Mouse (Mus musculus) limb, embryonic 11.5 days (tissue): ENCODE data around the gene Nat8l. TPM values are rescaled to one million over a fixed set of nuclear protein-coding genes. Genes with fewer than 3 reads are reported as not detected.

ENCODE experiments used
- ATAC-seq: fragments of 200-750 bp; cut with Nextera tagmentation; 2 replicates; pipeline ENCODE4 v1.8.0; 2017; ENCODE audit warnings: low read depth; ENCODE audit not compliant: insufficient number of reproducible peaks, low FRiP score, low TSS enrichment
- DNase-seq: peaks from one replicate; pipeline ENCODE4 v3.0.0-alpha.2; 2015; ENCODE audit warnings: low spot score
- H3K27ac ChIP-seq: fragments of 300-500 bp; sonication (generic); replicated peaks from 2 replicates; pipeline ENCODE4 v1.5.1; 2014; ENCODE audit warnings: low read depth, mild to moderate bottlenecking, low read length
- H3K27me3 ChIP-seq: fragments of 300-500 bp; sonication (generic); 2 replicates; pipeline ENCODE4 v1.6.1; 2014; ENCODE audit warnings: mild to moderate bottlenecking, low read length, mixed read lengths; ENCODE audit not compliant: control insufficient read depth, insufficient read depth
- H3K36me3 ChIP-seq: fragments of 300-500 bp; sonication (generic); 2 replicates; pipeline ENCODE4 v1.6.1; 2014; ENCODE audit warnings: mild to moderate bottlenecking, low read length, moderate library complexity, mixed read lengths; ENCODE audit not compliant: control insufficient read depth, insufficient read depth
- H3K4me1 ChIP-seq: fragments of 300-500 bp; sonication (generic); 2 replicates; pipeline ENCODE4 v1.6.1; 2014; ENCODE audit warnings: low read length, mixed read lengths; ENCODE audit not compliant: control insufficient read depth, insufficient read depth
- H3K4me2 ChIP-seq: fragments of 300-500 bp; sonication (generic); 2 replicates; pipeline ENCODE4 v1.6.1; 2014; ENCODE audit warnings: low read depth, mild to moderate bottlenecking, moderate library complexity; ENCODE audit not compliant: severe bottlenecking
- H3K4me3 ChIP-seq: fragments of 300-500 bp; sonication (generic); 2 replicates; pipeline ENCODE4 v1.5.1; 2014; ENCODE audit warnings: low read depth, low read length
- H3K9ac ChIP-seq: fragments of 300-500 bp; sonication (generic); 2 replicates; pipeline ENCODE4 v1.6.1; 2014; ENCODE audit warnings: mild to moderate bottlenecking, low read length
- H3K9me3 ChIP-seq: fragments of 300-500 bp; sonication (generic); 2 replicates; pipeline ENCODE4 v1.6.1; 2016; ENCODE audit warnings: low read length; ENCODE audit not compliant: control insufficient read depth
- WGBS: fragments of 180-500 bp; shearing (Covaris S2); extraction: QIAGEN DNeasy Blood & Tissue Kit; methylation state at CpG from one replicate; pipeline ENCODE4 v1.1.7; 2014; 5-methylcytosine and 5-hydroxymethylcytosine counted together
- polyA plus RNA-seq: library from polyadenylated mRNA; unstranded; fragments of >200 nt; fragmentation: Nextera tagmentation; extraction: Ambion mirVana; gene quantifications from 2 replicates; pipeline ENCODE4 v1.2.1, GENCODE M21; 2014

Gene Nat8l
- polyA plus RNA-seq, 1 experiment from 2014 or later: 0.09 TPM

DNA sequence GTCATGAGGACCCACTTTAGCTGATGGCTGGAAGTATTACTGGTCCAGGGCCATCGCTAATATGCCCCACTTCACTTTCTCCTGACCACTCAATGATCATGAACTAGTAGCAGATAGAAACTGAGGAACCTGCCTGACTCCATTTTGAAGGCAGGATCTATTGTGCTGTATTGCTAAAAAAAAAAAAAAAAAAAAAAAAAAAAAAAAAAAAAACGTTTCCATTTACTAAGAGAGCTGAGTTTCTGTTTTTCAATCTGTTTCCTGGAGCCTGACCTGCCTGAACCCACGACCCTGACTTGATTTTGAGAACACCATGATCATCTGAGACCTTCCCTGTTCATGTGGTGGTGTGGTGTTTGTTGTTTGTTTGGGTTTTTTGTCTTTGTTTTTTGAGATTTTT, 19.5 kb upstream of the Nat8l start:
- ATAC-seq: no peak
- 51% methylated on average over 3 of the region's 3 CpGs for WGBS
- H3K9me3 ChIP-seq: no peaks in the 10 kb centered on the region
- H3K27ac ChIP-seq: no peak overlapping the region
- H3K36me3 ChIP-seq: no peaks in the 10 kb centered on the region
- no peak for DNase-seq
- H3K4me3 ChIP-seq: no peak overlapping the region
- no peaks in the 10 kb centered on the region for H3K27me3 ChIP-seq
- H3K4me1 ChIP-seq: no peaks in the 10 kb centered on the region
- no peak overlapping the region for H3K9ac ChIP-seq
- no peak overlapping the region for H3K4me2 ChIP-seq

DNA sequence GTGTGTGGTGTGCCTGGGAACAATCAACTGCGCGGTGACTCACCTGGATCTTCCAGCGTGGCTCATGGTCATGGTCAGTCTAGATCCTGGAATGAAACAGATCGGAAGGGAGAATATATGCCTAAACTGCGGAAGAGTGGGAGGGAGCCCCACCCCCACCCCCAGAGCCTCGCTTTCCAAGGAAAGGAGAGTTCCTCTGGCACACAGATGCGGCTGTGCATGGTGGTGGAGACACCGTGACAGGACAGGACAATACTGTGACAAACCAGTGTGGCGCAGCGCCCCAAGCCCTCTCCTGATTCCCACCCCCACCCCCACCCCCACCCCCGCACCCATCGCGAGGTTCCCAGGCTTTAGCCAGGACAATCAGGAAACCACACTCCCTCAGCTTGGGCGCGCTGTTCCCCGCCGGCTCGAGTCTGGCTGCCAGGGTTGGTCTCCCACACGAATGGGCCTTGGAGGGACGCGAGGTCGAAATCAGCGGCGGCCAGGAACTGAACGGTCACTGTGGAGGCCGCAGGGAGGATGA, 13.0 kb upstream of the Nat8l start:
- peak overlapping the region; percentile 92 for H3K4me3 ChIP-seq
- H3K4me1 ChIP-seq: peaks cover 4% of the 10 kb centered on the region; the same call in 1 of the 2 replicates
- no peak overlapping the region for H3K27ac ChIP-seq
- 0 out of 2 replicates have a peak, but pooled peaks have one; percentile 8 for ATAC-seq
- WGBS: 5% methylated on average over 26 of the region's 26 CpGs
- H3K36me3 ChIP-seq: no peaks in the 10 kb centered on the region
- H3K9me3 ChIP-seq: no peaks in the 10 kb centered on the region
- peak overlapping the region; percentile 80 for H3K4me2 ChIP-seq
- no peak for DNase-seq
- H3K27me3 ChIP-seq: no peaks in the 10 kb centered on the region
- H3K9ac ChIP-seq: peak overlapping the region; percentile 63

DNA sequence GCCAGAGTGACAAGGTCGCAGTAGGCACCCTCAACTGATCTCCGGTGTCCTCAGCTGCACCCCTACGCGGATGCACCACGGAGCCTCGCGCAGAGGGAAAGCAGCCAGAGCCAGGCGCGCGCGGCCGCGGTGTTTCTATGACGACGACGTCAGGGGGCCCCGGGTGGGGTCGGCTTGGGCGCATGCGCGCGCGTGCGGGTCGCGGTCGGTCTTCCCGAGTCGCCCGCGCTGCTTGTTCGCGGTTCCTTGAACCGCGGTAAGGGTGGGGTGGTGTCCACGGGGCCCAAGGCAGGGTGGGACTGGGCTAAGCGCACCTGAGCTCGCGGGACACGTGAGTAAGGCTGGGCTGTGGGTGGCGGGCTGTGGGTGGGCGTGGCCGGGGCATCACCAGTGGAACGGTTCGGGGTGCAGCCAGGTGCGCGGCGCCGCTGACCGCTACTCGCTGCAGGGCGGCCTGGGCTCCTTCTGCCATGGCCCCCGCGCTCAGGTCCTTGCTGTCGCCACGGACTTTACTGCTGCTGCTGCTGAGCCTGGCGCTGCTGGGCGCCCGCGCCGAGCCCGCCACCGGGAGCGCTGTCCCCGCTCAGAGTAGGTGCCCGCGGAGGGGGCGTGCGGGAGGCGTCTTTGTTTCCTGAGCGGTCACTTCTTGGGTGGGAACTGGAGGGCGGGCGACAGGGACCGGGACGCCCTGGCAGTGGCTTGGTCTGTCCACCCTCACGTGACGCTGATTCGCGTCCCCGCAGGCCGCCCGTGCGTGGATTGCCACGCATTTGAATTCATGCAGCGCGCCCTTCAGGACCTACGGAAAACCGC, 12.3 kb upstream of the Nat8l start, which contains the start of gene Gm1673:
TSS of gene Gm1673 (plus strand) at position 125 of the 813 bp plus-strand sequence.
- Histone ChIP-seq H3K4me1 (peaks cover 4% of the 10 kb centered on the region; the same call in 1 of the 2 replicates), H3K27ac (peak within 1 kb of the TSS; percentile 30; the same call in 1 of the 2 replicates), H3K4me2 (peak within 1 kb of the TSS; percentile 80), H3K9ac (peak within 1 kb of the TSS; percentile 63), H3K4me3 (peak within 1 kb of the TSS; percentile 92), H3K36me3 (no peaks in the 10 kb centered on the region), H3K9me3 (no peaks in the 10 kb centered on the region), H3K27me3 (no peaks in the 10 kb centered on the region)
- ATAC-seq: peak; percentile 82
- under 1% methylated on average over 84 of the region's 88 CpGs for WGBS
- DNase-seq: peak; percentile 94

DNA sequence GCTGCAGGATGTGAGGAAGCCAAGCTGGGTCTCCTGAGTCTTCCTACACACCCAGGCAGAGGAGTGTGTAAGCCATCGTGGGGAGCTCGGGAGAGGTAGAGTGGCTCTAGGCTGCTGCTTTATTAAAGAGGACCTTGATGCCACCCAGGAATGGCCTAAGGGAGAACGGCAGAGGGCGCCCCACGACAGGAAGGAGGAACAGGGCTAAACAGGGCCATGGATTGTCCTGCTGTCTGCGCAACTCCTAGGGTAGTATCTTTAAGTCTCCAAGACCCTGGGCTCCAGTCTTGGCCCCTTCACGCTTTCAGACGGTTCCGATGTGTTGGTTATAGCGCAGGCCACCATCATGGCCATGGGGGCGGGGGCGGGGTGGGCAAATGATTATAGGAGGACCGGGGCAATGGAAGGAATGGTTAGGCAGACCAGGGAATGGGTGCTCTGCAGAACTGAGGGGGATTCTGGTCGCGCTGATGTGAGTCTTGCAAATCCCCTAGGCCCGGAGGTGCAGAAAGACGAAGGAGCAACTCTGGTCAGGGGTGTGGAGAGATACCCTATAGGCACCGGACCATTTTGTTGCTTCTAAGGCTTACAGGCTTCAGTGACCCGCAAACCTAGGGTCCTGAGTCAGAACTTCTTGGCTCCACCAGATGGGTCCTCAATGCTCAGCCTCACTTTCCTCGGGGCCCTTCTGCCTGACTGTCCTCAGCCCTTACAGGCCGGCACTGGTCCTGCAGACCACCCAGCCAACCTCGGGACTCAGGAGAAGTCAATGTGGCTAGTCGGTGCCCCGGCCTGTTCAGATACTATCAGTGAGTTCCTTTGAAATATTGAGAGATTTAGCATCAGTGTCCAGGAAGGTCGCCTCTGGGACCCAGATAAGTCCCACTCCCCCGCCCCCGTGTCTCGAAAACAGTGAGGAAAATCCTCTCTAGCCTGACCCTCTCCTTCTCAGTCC, 836 bp upstream of the Nat8l start:
- Histone ChIP-seq H3K4me3 (peak overlapping the region; percentile 56), H3K4me1 (peaks cover 12% of the 10 kb centered on the region), H3K9ac (no peak overlapping the region), H3K36me3 (no peaks in the 10 kb centered on the region), H3K27me3 (peaks cover 54% of the 10 kb centered on the region), H3K27ac (no peak overlapping the region), H3K4me2 (peak overlapping the region; percentile 99; the same call in 1 of the 2 replicates), H3K9me3 (no peaks in the 10 kb centered on the region)
- DNase-seq: peak; percentile 43
- WGBS: 34% methylated on average over 28 of the region's 28 CpGs
- ATAC-seq: no peak

DNA sequence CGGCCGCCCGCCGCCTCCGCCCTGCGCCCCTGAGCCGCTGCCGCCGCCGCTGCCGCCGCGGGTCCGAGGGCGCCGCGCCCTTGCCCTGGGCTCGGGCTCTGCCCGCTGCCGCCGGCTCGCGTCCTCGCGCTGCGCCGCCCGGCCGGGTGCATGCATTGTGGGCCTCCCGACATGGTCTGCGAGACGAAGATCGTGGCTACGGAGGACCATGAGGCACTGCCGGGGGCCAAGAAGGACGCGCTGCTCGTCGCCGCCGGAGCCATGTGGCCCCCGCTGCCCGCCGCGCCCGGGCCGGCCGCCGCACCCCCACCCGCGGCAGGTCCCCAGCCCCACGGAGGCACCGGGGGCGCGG, 886 bp downstream of the Nat8l start:
- H3K36me3 ChIP-seq: no peaks in the 10 kb centered on the region
- under 1% methylated on average over 41 of the region's 55 CpGs for WGBS
- H3K4me3 ChIP-seq: peak overlapping the region; percentile 56
- ATAC-seq (peak; percentile 50; the same call in 1 of the 2 replicates), DNase-seq (no peak)
- no peak overlapping the region for H3K27ac ChIP-seq
- no peaks in the 10 kb centered on the region for H3K9me3 ChIP-seq
- H3K4me1 ChIP-seq: peaks cover 12% of the 10 kb centered on the region
- H3K9ac ChIP-seq: peak overlapping the region; percentile 52
- peaks cover 54% of the 10 kb centered on the region for H3K27me3 ChIP-seq
- peak overlapping the region; percentile 99 for H3K4me2 ChIP-seq

DNA sequence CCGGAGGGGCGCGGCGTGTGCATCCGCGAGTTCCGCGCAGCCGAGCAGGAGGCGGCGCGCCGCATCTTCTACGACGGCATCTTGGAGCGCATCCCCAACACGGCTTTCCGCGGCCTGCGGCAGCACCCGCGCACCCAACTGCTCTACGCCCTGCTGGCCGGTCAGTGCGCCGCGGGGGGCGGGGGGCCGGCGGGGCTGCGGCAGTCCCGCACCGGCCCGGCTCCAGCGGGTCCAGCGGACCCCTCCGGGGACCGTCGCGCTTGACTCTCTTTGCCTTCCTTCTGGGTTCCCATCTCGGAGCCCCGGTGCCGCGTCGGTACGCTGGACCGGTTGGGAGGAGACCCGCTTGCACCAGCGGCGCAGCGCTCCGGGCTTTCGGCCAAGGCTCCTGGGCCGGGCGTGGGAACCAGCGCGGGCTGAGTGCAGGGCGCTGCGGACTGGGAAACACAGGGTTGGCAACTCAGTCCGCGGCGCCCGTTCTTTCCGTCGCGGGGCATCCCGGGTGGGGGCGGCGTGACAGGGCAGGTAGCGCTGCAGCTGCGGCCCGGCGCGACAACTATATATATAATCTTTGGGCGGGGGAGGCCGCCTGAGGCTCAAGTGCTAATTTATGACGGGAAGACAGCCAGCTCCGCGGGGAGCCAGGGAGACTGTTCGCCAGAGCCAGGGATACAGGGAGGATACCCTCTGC, 1.4 kb downstream of the Nat8l start:
- H3K4me3 ChIP-seq: peak overlapping the region; percentile 56
- WGBS: under 1% methylated on average over 73 of the region's 80 CpGs
- DNase-seq (peak; percentile 56), ATAC-seq (0 out of 2 replicates have a peak, but pooled peaks have one; percentile 14)
- peaks cover 12% of the 10 kb centered on the region for H3K4me1 ChIP-seq
- H3K27ac ChIP-seq: no peak overlapping the region
- no peaks in the 10 kb centered on the region for H3K36me3 ChIP-seq
- no peaks in the 10 kb centered on the region for H3K9me3 ChIP-seq
- peak overlapping the region; percentile 52 for H3K9ac ChIP-seq
- peak overlapping the region; percentile 99 for H3K4me2 ChIP-seq
- H3K27me3 ChIP-seq: peaks cover 54% of the 10 kb centered on the region

DNA sequence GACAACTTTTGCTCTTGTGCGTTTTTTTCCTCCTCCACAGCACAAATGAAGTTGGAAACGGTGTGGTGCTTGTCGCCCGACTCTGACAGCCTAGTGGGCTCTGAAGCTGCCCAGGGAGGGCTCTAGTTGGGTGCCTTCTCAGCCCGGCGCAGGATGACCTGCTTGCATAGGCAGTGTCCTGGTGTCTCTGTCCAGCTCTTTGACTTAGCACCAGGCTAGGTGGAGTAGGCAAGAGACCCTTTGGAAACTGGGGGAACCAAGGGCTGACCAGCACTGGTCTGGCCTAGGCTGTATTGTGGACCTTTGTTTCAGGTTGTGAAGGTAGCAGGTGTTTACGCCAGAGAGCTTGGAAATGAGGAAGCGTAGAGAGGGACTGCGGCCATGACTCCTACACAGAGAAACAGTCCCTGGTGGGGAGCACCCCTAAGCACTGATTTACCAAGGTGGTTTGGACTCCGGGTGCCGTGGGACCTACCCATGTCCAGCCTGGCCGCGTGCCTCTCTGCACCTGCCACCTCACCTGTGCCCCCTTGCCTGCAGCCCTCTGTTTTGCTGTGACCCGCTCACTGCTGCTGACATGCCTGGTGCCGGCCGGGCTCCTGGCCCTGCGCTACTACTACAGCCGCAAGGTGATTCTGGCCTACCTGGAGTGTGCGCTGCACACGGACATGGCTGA, 2.2 kb downstream of the Nat8l start:
- no peak overlapping the region for H3K9ac ChIP-seq
- WGBS: 72% methylated on average over 20 of the region's 20 CpGs
- H3K27me3 ChIP-seq: peaks cover 54% of the 10 kb centered on the region
- no peak overlapping the region for H3K27ac ChIP-seq
- H3K4me1 ChIP-seq: peaks cover 12% of the 10 kb centered on the region
- DNase-seq: no peak
- no peaks in the 10 kb centered on the region for H3K36me3 ChIP-seq
- no peak for ATAC-seq
- peak overlapping the region; percentile 56; the same call in 1 of the 2 replicates for H3K4me3 ChIP-seq
- peak overlapping the region; percentile 99; the same call in 1 of the 2 replicates for H3K4me2 ChIP-seq
- no peaks in the 10 kb centered on the region for H3K9me3 ChIP-seq
